Mouse (Mus musculus) limb, embryonic 11.5 days (tissue): ENCODE measurements around the gene Agap1. TPM values are rescaled to one million over a fixed set of nuclear protein-coding genes. Genes with fewer than 3 reads are reported as not detected.

Source experiments
- ATAC-seq: fragments of 200-750 bp; cut with Nextera tagmentation; 2 replicates; pipeline ENCODE4 v1.8.0; 2017; ENCODE audit warnings: low read depth; ENCODE audit not compliant: insufficient number of reproducible peaks, low FRiP score, low TSS enrichment
- DNase-seq: peaks from one replicate; pipeline ENCODE4 v3.0.0-alpha.2; 2015; ENCODE audit warnings: low spot score
- H3K27ac ChIP-seq: fragments of 300-500 bp; sonication (generic); replicated peaks from 2 replicates; pipeline ENCODE4 v1.5.1; 2014; ENCODE audit warnings: low read depth, mild to moderate bottlenecking, low read length
- H3K27me3 ChIP-seq: fragments of 300-500 bp; sonication (generic); 2 replicates; pipeline ENCODE4 v1.6.1; 2014; ENCODE audit warnings: mild to moderate bottlenecking, low read length, mixed read lengths; ENCODE audit not compliant: control insufficient read depth, insufficient read depth
- H3K36me3 ChIP-seq: fragments of 300-500 bp; sonication (generic); 2 replicates; pipeline ENCODE4 v1.6.1; 2014; ENCODE audit warnings: mild to moderate bottlenecking, low read length, moderate library complexity, mixed read lengths; ENCODE audit not compliant: control insufficient read depth, insufficient read depth
- H3K4me1 ChIP-seq: fragments of 300-500 bp; sonication (generic); 2 replicates; pipeline ENCODE4 v1.6.1; 2014; ENCODE audit warnings: low read length, mixed read lengths; ENCODE audit not compliant: control insufficient read depth, insufficient read depth
- H3K4me2 ChIP-seq: fragments of 300-500 bp; sonication (generic); 2 replicates; pipeline ENCODE4 v1.6.1; 2014; ENCODE audit warnings: low read depth, mild to moderate bottlenecking, moderate library complexity; ENCODE audit not compliant: severe bottlenecking
- H3K4me3 ChIP-seq: fragments of 300-500 bp; sonication (generic); 2 replicates; pipeline ENCODE4 v1.5.1; 2014; ENCODE audit warnings: low read depth, low read length
- H3K9ac ChIP-seq: fragments of 300-500 bp; sonication (generic); 2 replicates; pipeline ENCODE4 v1.6.1; 2014; ENCODE audit warnings: mild to moderate bottlenecking, low read length
- H3K9me3 ChIP-seq: fragments of 300-500 bp; sonication (generic); 2 replicates; pipeline ENCODE4 v1.6.1; 2016; ENCODE audit warnings: low read length; ENCODE audit not compliant: control insufficient read depth
- WGBS: fragments of 180-500 bp; shearing (Covaris S2); extraction: QIAGEN DNeasy Blood & Tissue Kit; methylation state at CpG from one replicate; pipeline ENCODE4 v1.1.7; 2014; 5-methylcytosine and 5-hydroxymethylcytosine counted together
- polyA plus RNA-seq: library from polyadenylated mRNA; unstranded; fragments of >200 nt; fragmentation: Nextera tagmentation; extraction: Ambion mirVana; gene quantifications from 2 replicates; pipeline ENCODE4 v1.2.1, GENCODE M21; 2014

Agap1 gene
- polyA plus RNA-seq, 1 experiment from 2014 or later, result 14.0 TPM

DNA sequence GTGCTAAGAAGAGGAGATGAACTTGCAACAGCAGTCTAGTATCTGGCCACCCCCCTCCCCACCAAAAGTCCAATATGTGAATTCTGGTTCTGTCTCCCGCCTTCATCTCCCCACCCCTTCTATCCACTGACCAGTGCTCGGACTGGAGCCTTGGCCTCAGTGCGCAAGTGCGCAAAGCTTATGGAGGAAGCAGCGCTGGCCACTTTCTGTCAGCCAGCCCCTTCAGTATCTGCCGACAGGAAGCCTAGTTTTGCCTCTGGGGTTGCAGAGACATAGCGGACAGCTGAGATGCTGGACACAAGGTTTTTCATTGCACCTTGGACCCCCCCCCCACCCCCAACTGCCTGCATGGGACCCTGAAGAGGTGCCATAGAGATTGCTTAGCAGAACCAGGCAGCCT is 467.7 kb downstream of the Agap1 start:
- Histone ChIP-seq H3K4me3 (no peak overlapping the region), H3K9me3 (no peaks in the 10 kb centered on the region), H3K9ac (no peak overlapping the region), H3K4me2 (peak overlapping the region; percentile 47; the same call in 1 of the 2 replicates), H3K36me3 (no peaks in the 10 kb centered on the region), H3K27ac (no peak overlapping the region), H3K4me1 (peaks cover 16% of the 10 kb centered on the region), H3K27me3 (peaks cover 75% of the 10 kb centered on the region)
- WGBS, result 3% methylated on average over 7 of the region's 7 CpGs
- ATAC-seq, result no peak
- no peak for DNase-seq

DNA sequence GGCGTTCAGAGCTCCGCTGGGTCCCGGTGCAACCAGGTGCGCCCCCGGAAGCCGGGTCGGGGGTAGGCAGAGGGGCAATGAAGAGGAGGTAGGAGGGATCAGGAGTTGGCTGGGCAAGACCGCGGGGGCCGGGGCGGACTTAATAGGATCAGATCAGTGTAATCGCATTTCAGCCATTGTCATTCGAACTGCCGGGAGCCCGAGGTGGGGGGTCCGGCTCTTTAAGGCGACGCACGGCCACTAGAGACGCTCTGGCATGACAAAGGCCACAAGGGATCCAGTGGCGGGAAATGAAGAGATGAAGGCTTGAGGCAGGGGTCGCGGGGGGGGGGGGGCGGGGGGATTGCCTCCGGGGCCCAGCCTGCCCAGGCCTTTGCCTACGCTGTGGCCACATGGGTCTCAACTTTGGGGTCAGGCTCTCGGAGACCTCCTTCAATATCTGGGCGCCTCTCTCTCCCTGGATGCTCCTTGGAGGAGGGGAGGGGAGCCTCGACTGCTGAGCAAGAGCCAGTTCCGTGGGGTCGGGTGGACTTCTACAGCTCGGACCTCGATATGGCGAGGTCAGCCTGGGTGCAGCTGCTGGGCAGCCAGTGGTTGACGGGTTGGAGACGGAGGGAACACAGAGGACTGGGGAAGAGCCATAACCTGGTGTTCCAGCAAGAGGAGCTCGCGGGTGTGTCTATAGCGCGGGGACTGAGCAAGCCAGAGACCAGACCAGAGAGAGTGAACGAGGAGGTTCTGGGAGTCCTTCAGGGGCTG is 468.5 kb downstream of the Agap1 start:
- H3K27me3 ChIP-seq, result peaks cover 77% of the 10 kb centered on the region
- H3K9ac ChIP-seq, result no peak overlapping the region
- ATAC-seq (no peak), DNase-seq (peak; percentile 42)
- H3K36me3 ChIP-seq, result no peaks in the 10 kb centered on the region
- 2% methylated on average over 38 of the region's 41 CpGs for WGBS
- peak overlapping the region; percentile 47 for H3K4me2 ChIP-seq
- no peaks in the 10 kb centered on the region for H3K9me3 ChIP-seq
- peaks cover 17% of the 10 kb centered on the region for H3K4me1 ChIP-seq
- H3K4me3 ChIP-seq, result peak overlapping the region; percentile 21
- H3K27ac ChIP-seq, result no peak overlapping the region

DNA sequence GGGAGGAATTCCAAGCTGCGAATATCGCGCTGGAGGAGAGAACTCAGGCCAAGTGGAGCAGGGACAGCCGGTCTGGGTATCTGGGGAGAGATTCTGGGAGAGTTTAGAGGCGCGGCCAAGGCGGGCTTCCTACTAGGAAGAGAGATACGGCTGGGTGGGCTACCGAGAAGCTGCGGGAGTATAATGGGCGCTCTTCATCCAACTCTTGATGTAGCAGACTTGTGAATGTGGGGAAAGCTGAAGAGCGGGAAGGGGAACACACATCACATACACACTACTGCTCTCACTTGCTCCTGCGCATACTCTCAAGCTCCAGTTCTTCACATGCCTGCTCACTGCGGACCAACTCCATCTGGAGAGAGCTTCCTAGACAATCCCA is 469.0 kb downstream of the Agap1 start:
- DNase-seq (no peak), ATAC-seq (no peak)
- WGBS, result 16% methylated on average over 14 of the region's 14 CpGs
- H3K4me3 ChIP-seq, result no peak overlapping the region
- peak overlapping the region; percentile 47 for H3K4me2 ChIP-seq
- H3K4me1 ChIP-seq, result peaks cover 17% of the 10 kb centered on the region
- peaks cover 83% of the 10 kb centered on the region for H3K27me3 ChIP-seq
- H3K9ac ChIP-seq, result no peak overlapping the region
- no peak overlapping the region for H3K27ac ChIP-seq
- H3K9me3 ChIP-seq, result no peaks in the 10 kb centered on the region
- no peaks in the 10 kb centered on the region for H3K36me3 ChIP-seq

DNA sequence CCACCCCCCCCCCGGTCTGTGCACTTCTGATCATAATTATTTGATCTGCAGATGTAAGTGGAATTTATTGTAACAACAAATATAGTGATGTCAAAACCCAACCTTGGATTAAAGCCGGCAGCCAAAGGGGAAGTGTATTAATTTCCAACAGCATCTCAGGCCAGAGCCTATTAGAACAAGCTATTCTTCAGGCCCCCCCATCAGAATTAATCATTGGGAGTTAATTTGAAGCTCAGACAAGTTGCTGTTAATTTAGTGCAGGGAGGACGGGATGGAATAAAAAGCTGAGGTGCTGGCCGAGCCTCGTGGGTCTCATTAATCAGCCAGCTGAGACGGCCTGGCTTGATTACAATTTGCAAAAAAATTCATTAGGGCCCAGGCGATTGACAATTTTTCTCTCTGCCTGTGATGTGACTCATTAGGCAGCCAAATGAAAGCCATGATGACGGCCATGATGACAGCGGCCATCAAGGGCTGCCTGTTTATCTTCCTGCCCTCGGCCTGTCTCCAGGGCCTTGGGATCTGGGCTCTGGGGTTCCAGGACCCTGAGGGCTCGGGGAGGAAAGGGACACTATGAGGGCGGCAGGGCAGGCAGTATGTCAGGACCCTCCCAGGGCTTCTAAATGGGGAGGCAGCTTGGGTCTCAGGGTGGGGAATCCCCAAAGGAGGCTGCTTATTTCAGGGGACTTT is 471.0 kb downstream of the Agap1 start:
- Histone ChIP-seq H3K27ac (no peak overlapping the region), H3K36me3 (no peaks in the 10 kb centered on the region), H3K4me3 (no peak overlapping the region), H3K4me2 (no peak overlapping the region), H3K9me3 (no peaks in the 10 kb centered on the region; the same call in 1 of the 2 replicates), H3K4me1 (peaks cover 25% of the 10 kb centered on the region), H3K9ac (no peak overlapping the region), H3K27me3 (peaks cover 88% of the 10 kb centered on the region)
- ATAC-seq, result no peak
- DNase-seq, result no peak
- WGBS, result 11% methylated on average over 12 of the region's 12 CpGs

DNA sequence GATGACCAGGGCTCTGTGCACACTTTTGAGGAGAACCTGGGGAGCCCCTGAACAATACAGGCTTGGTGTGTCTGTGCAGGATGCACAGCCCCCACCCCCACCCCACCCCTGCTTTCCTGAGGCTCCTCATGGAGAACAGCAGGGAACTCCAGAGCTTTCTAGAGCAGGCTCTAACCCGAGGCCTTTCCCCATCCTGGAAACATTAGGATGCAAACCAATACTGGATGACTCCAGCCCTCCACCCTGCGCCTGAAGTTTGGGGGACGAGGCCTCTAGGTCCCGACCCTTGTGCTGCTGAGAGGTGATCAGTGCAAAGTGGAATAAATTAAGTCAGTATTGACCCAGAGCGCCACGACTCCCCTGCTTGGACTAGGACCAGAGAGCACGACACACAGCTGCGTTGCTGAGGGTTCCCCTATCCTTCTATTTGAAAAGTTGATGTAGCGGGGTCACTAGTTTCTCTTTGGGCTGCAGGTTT is 472.0 kb downstream of the Agap1 start:
- peaks cover 31% of the 10 kb centered on the region for H3K4me1 ChIP-seq
- DNase-seq, result peak; percentile 26
- peak overlapping the region; percentile 68 for H3K4me2 ChIP-seq
- H3K9me3 ChIP-seq, result no peaks in the 10 kb centered on the region; the same call in 1 of the 2 replicates
- 20% methylated on average over 9 of the region's 9 CpGs for WGBS
- H3K4me3 ChIP-seq, result no peak overlapping the region; the same call in 1 of the 2 replicates
- H3K27me3 ChIP-seq, result peaks cover 90% of the 10 kb centered on the region
- no peak overlapping the region for H3K9ac ChIP-seq
- ATAC-seq, result no peak
- H3K27ac ChIP-seq, result no peak overlapping the region
- H3K36me3 ChIP-seq, result no peaks in the 10 kb centered on the region

DNA sequence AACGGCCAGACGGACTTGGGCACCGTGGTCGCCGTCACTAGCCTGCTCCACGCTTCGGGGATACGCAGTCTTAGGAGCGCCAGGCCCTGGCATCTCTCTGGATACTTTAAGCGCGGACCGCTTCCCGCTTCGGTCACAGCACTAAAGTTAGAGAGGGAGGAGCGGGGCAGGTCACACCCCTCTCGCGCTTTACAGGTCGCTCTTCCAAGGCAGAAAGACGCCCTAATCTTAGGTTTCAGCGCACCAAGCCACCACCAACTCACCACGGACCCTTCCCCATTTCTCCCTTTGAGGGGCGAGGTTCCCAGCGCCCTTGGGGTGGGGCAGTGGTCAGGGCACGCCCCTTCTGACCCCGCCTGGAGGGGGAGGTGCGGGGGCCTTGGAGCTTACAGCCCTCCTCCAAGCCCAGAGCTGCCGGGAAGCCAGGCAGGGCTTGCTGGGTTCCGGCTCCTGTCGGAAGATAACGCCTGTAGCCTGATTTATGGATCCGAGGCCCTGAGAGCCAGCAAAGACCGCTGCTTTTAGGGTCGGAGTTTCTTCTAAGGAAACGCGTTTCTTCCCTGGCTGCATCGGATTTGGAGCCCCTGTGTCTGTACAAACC is 472.6 kb downstream of the Agap1 start:
- Histone ChIP-seq H3K9me3 (no peaks in the 10 kb centered on the region; the same call in 1 of the 2 replicates), H3K4me3 (peak overlapping the region; percentile 15), H3K27ac (no peak overlapping the region), H3K4me1 (peaks cover 29% of the 10 kb centered on the region), H3K4me2 (peak overlapping the region; percentile 68), H3K27me3 (peaks cover 90% of the 10 kb centered on the region), H3K36me3 (no peaks in the 10 kb centered on the region), H3K9ac (0 out of 2 replicates have a peak overlapping the region, but pooled peaks have one; percentile 12)
- 2% methylated on average over 36 of the region's 36 CpGs for WGBS
- DNase-seq (peak; percentile 64), ATAC-seq (no peak)

DNA sequence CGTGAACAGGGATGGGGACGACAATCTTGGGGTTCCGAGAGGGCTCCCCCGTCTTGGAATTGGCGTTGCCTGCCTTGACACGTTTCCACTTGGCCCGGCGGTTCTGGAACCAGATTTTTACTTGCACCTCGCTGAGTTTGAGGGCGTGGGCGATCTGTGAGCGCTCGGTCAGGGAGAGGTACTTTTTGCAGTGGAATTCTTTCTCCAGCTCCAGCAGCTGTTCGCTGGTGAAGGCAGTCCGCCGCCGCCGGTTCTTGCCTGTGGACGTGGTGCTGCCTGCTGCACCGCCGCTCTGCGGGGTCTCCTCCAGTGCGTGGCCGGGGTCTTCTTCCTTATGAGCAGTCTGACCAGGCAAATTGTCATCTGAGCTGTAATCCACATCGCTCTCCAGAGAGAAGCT is 474.1 kb downstream of the Agap1 start:
- H3K4me3 ChIP-seq, result no peak overlapping the region

DNA sequence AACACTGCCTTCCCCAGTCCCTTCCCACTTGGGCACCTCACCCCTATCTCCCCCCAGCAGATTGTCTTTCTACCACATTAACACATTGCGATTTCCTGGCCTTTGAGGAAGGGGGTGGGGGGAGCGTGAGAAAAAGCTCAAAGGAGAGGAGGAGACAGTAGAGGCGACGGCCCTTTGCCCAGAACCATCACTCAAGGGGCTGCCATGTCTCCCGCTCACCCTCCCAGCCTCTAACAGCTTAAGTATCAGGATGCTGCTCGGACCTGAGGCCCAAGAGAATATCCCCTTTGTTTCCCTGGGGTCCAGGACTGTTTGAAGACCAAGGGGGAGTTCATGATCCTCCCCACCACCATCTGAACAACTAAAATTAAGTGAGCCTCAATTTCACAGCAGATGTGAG is 474.6 kb downstream of the Agap1 start:
- Histone ChIP-seq H3K4me3 (no peak overlapping the region), H3K4me2 (peak overlapping the region; percentile 24), H3K27ac (no peak overlapping the region), H3K9ac (no peak overlapping the region), H3K27me3 (peaks cover 91% of the 10 kb centered on the region), H3K4me1 (peaks cover 35% of the 10 kb centered on the region), H3K9me3 (no peaks in the 10 kb centered on the region; the same call in 1 of the 2 replicates), H3K36me3 (no peaks in the 10 kb centered on the region)
- DNase-seq, result no peak
- no peak for ATAC-seq
- 2% methylated on average over 6 of the region's 6 CpGs for WGBS

More for the DNA sequence above, 474.1 kb downstream of the Agap1 start:
- Histone ChIP-seq H3K9me3 (no peaks in the 10 kb centered on the region; the same call in 1 of the 2 replicates), H3K4me1 (peaks cover 31% of the 10 kb centered on the region), H3K27me3 (peaks cover 90% of the 10 kb centered on the region), H3K27ac (no peak overlapping the region), H3K36me3 (no peaks in the 10 kb centered on the region), H3K9ac (no peak overlapping the region), H3K4me2 (peak overlapping the region; percentile 24)
- DNase-seq, result peak; percentile 68
- 6% methylated on average over 25 of the region's 25 CpGs for WGBS
- no peak for ATAC-seq
